Mouse (Mus musculus) CH12.LX (cell line): Measurements from ENCODE around the gene Tdrd9.

Experiments used
- BHLHE40 ChIP-seq: IDR thresholded peaks from 2 replicates; pipeline ENCODE4 v1.6.1; 2011; ENCODE audit warnings: mild to moderate bottlenecking, low read depth, low read length, improper control_type of control experiment
- CHD2 ChIP-seq: IDR thresholded peaks from 2 replicates; pipeline ENCODE4 v1.6.1; 2011; ENCODE audit warnings: low read length, improper control_type of control experiment
- CTCF ChIP-seq, 2 experiments: IDR thresholded peaks in 1 of 2; conservative IDR thresholded peaks in 1 of 2; 2 replicates each; pipeline ENCODE4 v1.5.1; 2011 to 2012; ENCODE audit warnings: low read depth in 2 of 2, low read length in 2 of 2, improper control_type of control experiment in 1 of 2, inconsistent platforms in 1 of 2, mild to moderate bottlenecking in 1 of 2, moderate library complexity in 1 of 2
- EP300 ChIP-seq: IDR thresholded peaks from 2 replicates; pipeline ENCODE4 v1.6.1; 2011; ENCODE audit warnings: low read length, improper control_type of control experiment
- HCFC1 ChIP-seq: IDR thresholded peaks from 2 replicates; pipeline ENCODE4 v1.6.1; 2012; ENCODE audit warnings: low read depth, mild to moderate bottlenecking, inconsistent platforms, low read length, improper control_type of control experiment
- JUND ChIP-seq: conservative IDR thresholded peaks from 2 replicates; pipeline ENCODE4 v1.6.1; 2011; ENCODE audit warnings: low read depth, low read length, improper control_type of control experiment
- MAX ChIP-seq: IDR thresholded peaks from 2 replicates; pipeline ENCODE4 v1.6.1; 2011; ENCODE audit warnings: low read length, improper control_type of control experiment
- MAZ ChIP-seq: IDR thresholded peaks from 2 replicates; pipeline ENCODE4 v1.6.1; 2012; ENCODE audit warnings: low read depth, mild to moderate bottlenecking, inconsistent platforms, low read length, improper control_type of control experiment, moderate library complexity
- MXI1 ChIP-seq: IDR thresholded peaks from 2 replicates; pipeline ENCODE4 v1.6.1; 2011; ENCODE audit warnings: mild to moderate bottlenecking, low read depth, low read length, improper control_type of control experiment
- PAX5 ChIP-seq: IDR thresholded peaks from 2 replicates; pipeline ENCODE4 v1.6.1; 2012; ENCODE audit warnings: low read length, inconsistent platforms, mixed read lengths
- POLR2A ChIP-seq: IDR thresholded peaks from 2 replicates; pipeline ENCODE4 v1.6.1; 2011; ENCODE audit warnings: low read depth, mild to moderate bottlenecking, improper control_type of control experiment, low read length
- ZMIZ1 ChIP-seq: IDR thresholded peaks from 2 replicates; pipeline ENCODE4 v1.6.1; 2012; ENCODE audit warnings: low read depth, mild to moderate bottlenecking, inconsistent platforms, low read length, improper control_type of control experiment

- TF ChIP-seq MXI1, result no peak
- TF ChIP-seq MAZ, result no peak
- no peak for TF ChIP-seq CHD2
- no peak for TF ChIP-seq MAX
- TF ChIP-seq ZMIZ1, result no peak
- no peak for TF ChIP-seq CTCF (conservative IDR thresholded peaks at IDR 0.05 in 1 of 2, IDR thresholded peaks at IDR 0.05 in 1 of 2; ENCODE audit: low read depth in 2 of 2, low read length in 2 of 2)
- no peak for TF ChIP-seq EP300
- no peak for TF ChIP-seq BHLHE40
- no peak for TF ChIP-seq HCFC1
- no peak for TF ChIP-seq PAX5
- no peak for TF ChIP-seq JUND
- no peak for TF ChIP-seq POLR2A
These were observed 5.8 kb downstream of the Tdrd9 start for GRCm38 (mm10) chr12:111977138-111977537.
